ENCODE assay signal across 8 mouse cellular contexts in genomic region chr7:45895931-45896516, GRCm38 (mm10). TPM values are rescaled to one million over a fixed set of nuclear protein-coding genes. Genes with fewer than 3 reads are reported as not detected.
DNase-seq lines count a peak whose midpoint lies in the region; ATAC-seq lines count a peak whose summit lies in the region.

No protein-coding gene starts in this region.

- H3K4me2 ChIP-seq in kidney, embryonic 14.5 days (replicated peaks; ENCODE audit: low read depth, low read length) = peak overlapping the region; percentile 38
- peak overlapping the region; percentile 91 for H3K4me2 ChIP-seq in embryonic facial prominence, embryonic 13.5 days
- H3K4me2 ChIP-seq in intestine, embryonic 14.5 days (ENCODE audit: low read length) = peak overlapping the region; percentile 78
- H3K4me2 ChIP-seq in midbrain, embryonic 15.5 days = peak overlapping the region; percentile 87

- H3K9me3 ChIP-seq in kidney, embryonic 14.5 days (ENCODE audit: control insufficient read depth, low read length) = no peaks in the 10 kb centered on the region
- H3K9me3 ChIP-seq in embryonic facial prominence, embryonic 13.5 days = no peaks in the 10 kb centered on the region
- no peaks in the 10 kb centered on the region for H3K9me3 ChIP-seq in intestine, embryonic 14.5 days (ENCODE audit: control insufficient read depth, low read length)
- H3K9me3 ChIP-seq in midbrain, embryonic 15.5 days = no peaks in the 10 kb centered on the region

- no peak; the same call in 1 of the 2 replicates for ATAC-seq in kidney, embryonic 14.5 days (ENCODE audit: low FRiP score, low TSS enrichment)
- ATAC-seq in embryonic facial prominence, embryonic 13.5 days (ENCODE audit: insufficient number of reproducible peaks, insufficient read depth, low FRiP score, low TSS enrichment, low read depth) = no peak
- peak; percentile 18; the same call in 1 of the 2 replicates for ATAC-seq in intestine, embryonic 14.5 days (replicated peaks; ENCODE audit: low FRiP score, low TSS enrichment, low read depth)
- peak; percentile 43 for ATAC-seq in midbrain, embryonic 15.5 days (replicated peaks)

- H3K27ac ChIP-seq in kidney, embryonic 14.5 days (ENCODE audit: low read depth, low read length) = no peak overlapping the region
- H3K27ac ChIP-seq in embryonic facial prominence, embryonic 13.5 days = no peak overlapping the region
- 0 out of 2 replicates have a peak overlapping the region, but pooled peaks have one; percentile 57 for H3K27ac ChIP-seq in intestine, embryonic 14.5 days (ENCODE audit: low read depth)
- H3K27ac ChIP-seq in midbrain, embryonic 15.5 days = no peak overlapping the region

- no peaks in the 10 kb centered on the region for H3K4me1 ChIP-seq in kidney, embryonic 14.5 days (ENCODE audit: control insufficient read depth, insufficient read depth, low read length)
- peaks cover 13% of the 10 kb centered on the region for H3K4me1 ChIP-seq in embryonic facial prominence, embryonic 13.5 days
- no peaks in the 10 kb centered on the region; the same call in 1 of the 2 replicates for H3K4me1 ChIP-seq in intestine, embryonic 14.5 days (replicated peaks; ENCODE audit: control insufficient read depth, insufficient read depth, low read length)
- peaks cover 14% of the 10 kb centered on the region for H3K4me1 ChIP-seq in midbrain, embryonic 15.5 days

- peak overlapping the region; percentile 40; the same call in 1 of the 2 replicates for H3K9ac ChIP-seq in kidney, embryonic 14.5 days (ENCODE audit: low read depth, low read length)
- H3K9ac ChIP-seq in embryonic facial prominence, embryonic 13.5 days = 0 out of 2 replicates have a peak overlapping the region, but pooled peaks have one; percentile 21
- no peak overlapping the region for H3K9ac ChIP-seq in intestine, embryonic 14.5 days (ENCODE audit: low read length)
- H3K9ac ChIP-seq in midbrain, embryonic 15.5 days = no peak overlapping the region

- DNase-seq in kidney, adult 9 months = no peak
- no peak for DNase-seq in intestine, embryonic 14.5 days (ENCODE audit: low spot score)
- DNase-seq in ovary, postnatal 14 days (ENCODE audit: low spot score) = no peak
- no peak for DNase-seq in thymus, postnatal 4 days
- no peak for DNase-seq in kidney, postnatal 36 days

- H3K4me3 ChIP-seq in kidney, embryonic 14.5 days (ENCODE audit: low read length) = no peak overlapping the region
- peak overlapping the region; percentile 60 for H3K4me3 ChIP-seq in embryonic facial prominence, embryonic 13.5 days
- H3K4me3 ChIP-seq in intestine, embryonic 14.5 days (ENCODE audit: low read depth, low read length) = peak overlapping the region; percentile 57
- peak overlapping the region; percentile 55 for H3K4me3 ChIP-seq in midbrain, embryonic 15.5 days

- WGBS in kidney, embryonic 14.5 days = 74% methylated on average over 6 of the region's 6 CpGs
- WGBS in embryonic facial prominence, embryonic 13.5 days = 81% methylated on average over 6 of the region's 6 CpGs
- 71% methylated on average over 6 of the region's 6 CpGs for WGBS in intestine, embryonic 14.5 days
- 77% methylated on average over 6 of the region's 6 CpGs for WGBS in midbrain, embryonic 15.5 days

- no peaks in the 10 kb centered on the region for H3K36me3 ChIP-seq in kidney, embryonic 14.5 days (ENCODE audit: control insufficient read depth, insufficient read depth, low read length)
- no peaks in the 10 kb centered on the region for H3K36me3 ChIP-seq in embryonic facial prominence, embryonic 13.5 days
- H3K36me3 ChIP-seq in intestine, embryonic 14.5 days (ENCODE audit: control insufficient read depth, insufficient read depth, low read length) = no peaks in the 10 kb centered on the region
- H3K36me3 ChIP-seq in midbrain, embryonic 15.5 days (replicated peaks) = no peaks in the 10 kb centered on the region

- H3K27me3 ChIP-seq in kidney, embryonic 14.5 days (ENCODE audit: control insufficient read depth, insufficient read depth, low read length) = no peaks in the 10 kb centered on the region
- no peaks in the 10 kb centered on the region for H3K27me3 ChIP-seq in embryonic facial prominence, embryonic 13.5 days
- no peaks in the 10 kb centered on the region for H3K27me3 ChIP-seq in intestine, embryonic 14.5 days (replicated peaks; ENCODE audit: control insufficient read depth, insufficient read depth, low read length)
- no peaks in the 10 kb centered on the region for H3K27me3 ChIP-seq in midbrain, embryonic 15.5 days (replicated peaks)

RNA-seq across cellular contexts. Expression of gene Syngr4, which starts 0.5 kb away (rescaled TPM):
- polyA plus RNA-seq in kidney, embryonic 14.5 days (2014; fragmentation: Nextera tagmentation; extraction: Ambion mirVana) = 0.90 and 2.1 TPM in 2 replicates
- 0.41 TPM in 1 of 2 replicates, not detected in the other for polyA plus RNA-seq in embryonic facial prominence, embryonic 13.5 days (2015; fragmentation: Nextera tagmentation; extraction: Ambion mirVana)
- 0.99 and 1.0 TPM in 2 replicates for polyA plus RNA-seq in intestine, embryonic 14.5 days (2014; fragmentation: Nextera tagmentation; extraction: Ambion mirVana)
- 0.22 TPM in 1 of 2 replicates, not detected in the other for polyA plus RNA-seq in midbrain, embryonic 15.5 days (2015; fragmentation: Nextera tagmentation; extraction: Ambion mirVana)

RNA-seq across cellular contexts. Expression of gene Tmem143, which starts 0.7 kb away (rescaled TPM):
- 4.5 and 5.0 TPM in 2 replicates for polyA plus RNA-seq in kidney, embryonic 14.5 days (2014; fragmentation: Nextera tagmentation; extraction: Ambion mirVana)
- 7.1 and 7.2 TPM in 2 replicates for polyA plus RNA-seq in embryonic facial prominence, embryonic 13.5 days (2015; fragmentation: Nextera tagmentation; extraction: Ambion mirVana)
- polyA plus RNA-seq in intestine, embryonic 14.5 days (2014; fragmentation: Nextera tagmentation; extraction: Ambion mirVana) = 3.9 and 4.3 TPM in 2 replicates
- polyA plus RNA-seq in midbrain, embryonic 15.5 days (2015; fragmentation: Nextera tagmentation; extraction: Ambion mirVana) = 7.7 and 10.2 TPM in 2 replicates

RNA-seq across cellular contexts. Expression of gene Grin2d, which starts 17.8 kb away (rescaled TPM):
- polyA plus RNA-seq in kidney, embryonic 14.5 days (2014; fragmentation: Nextera tagmentation; extraction: Ambion mirVana) = 0.28 and 0.37 TPM in 2 replicates
- polyA plus RNA-seq in embryonic facial prominence, embryonic 13.5 days (2015; fragmentation: Nextera tagmentation; extraction: Ambion mirVana) = 0.56 and 0.72 TPM in 2 replicates
- polyA plus RNA-seq in intestine, embryonic 14.5 days (2014; fragmentation: Nextera tagmentation; extraction: Ambion mirVana) = 0.24 and 0.37 TPM in 2 replicates
- polyA plus RNA-seq in midbrain, embryonic 15.5 days (2015; fragmentation: Nextera tagmentation; extraction: Ambion mirVana) = 2.7 and 3.9 TPM in 2 replicates

RNA-seq across cellular contexts. Expression of gene Kdelr1, which starts 23.5 kb away (rescaled TPM):
- polyA plus RNA-seq in kidney, embryonic 14.5 days (2014; fragmentation: Nextera tagmentation; extraction: Ambion mirVana) = 145 and 184 TPM in 2 replicates
- 62.6 and 74.4 TPM in 2 replicates for polyA plus RNA-seq in embryonic facial prominence, embryonic 13.5 days (2015; fragmentation: Nextera tagmentation; extraction: Ambion mirVana)
- 120 and 124 TPM in 2 replicates for polyA plus RNA-seq in intestine, embryonic 14.5 days (2014; fragmentation: Nextera tagmentation; extraction: Ambion mirVana)
- polyA plus RNA-seq in midbrain, embryonic 15.5 days (2015; fragmentation: Nextera tagmentation; extraction: Ambion mirVana) = 53.0 and 54.9 TPM in 2 replicates

RNA-seq across cellular contexts. Expression of gene Emp3, which starts 25.2 kb away (rescaled TPM):
- polyA plus RNA-seq in kidney, embryonic 14.5 days (2014; fragmentation: Nextera tagmentation; extraction: Ambion mirVana) = 171 and 182 TPM in 2 replicates
- polyA plus RNA-seq in embryonic facial prominence, embryonic 13.5 days (2015; fragmentation: Nextera tagmentation; extraction: Ambion mirVana) = 199 and 213 TPM in 2 replicates
- 204 and 220 TPM in 2 replicates for polyA plus RNA-seq in intestine, embryonic 14.5 days (2014; fragmentation: Nextera tagmentation; extraction: Ambion mirVana)
- polyA plus RNA-seq in midbrain, embryonic 15.5 days (2015; fragmentation: Nextera tagmentation; extraction: Ambion mirVana) = 35.2 and 40.3 TPM in 2 replicates

Comparison
In these comparisons a context has a peak if more than half of its experiments do, and no peak if none do; other contexts are left out.
1. ATAC-seq: peak in intestine, embryonic 14.5 days (single experiment) and midbrain, embryonic 15.5 days (single experiment); none in kidney, embryonic 14.5 days (single experiment) and embryonic facial prominence, embryonic 13.5 days (single experiment).
2. H3K4me2 ChIP-seq: peak in every context shown above with its lines; median percentile 91 in embryonic facial prominence, embryonic 13.5 days; 87 in midbrain, embryonic 15.5 days; 78 in intestine, embryonic 14.5 days; 38 in kidney, embryonic 14.5 days.
3. H3K9ac ChIP-seq: peak in kidney, embryonic 14.5 days (single experiment) and embryonic facial prominence, embryonic 13.5 days (single experiment); none in intestine, embryonic 14.5 days (single experiment) and midbrain, embryonic 15.5 days (single experiment).